Mouse (Mus musculus): ENCODE data around the gene Gm6351.
"Not testable (repeated sequence)": the region's sequence is repeated elsewhere in the genome, so short reads cannot be mapped to it uniquely, and the experiment has no call there.

The Gm6351 gene

DNA sequence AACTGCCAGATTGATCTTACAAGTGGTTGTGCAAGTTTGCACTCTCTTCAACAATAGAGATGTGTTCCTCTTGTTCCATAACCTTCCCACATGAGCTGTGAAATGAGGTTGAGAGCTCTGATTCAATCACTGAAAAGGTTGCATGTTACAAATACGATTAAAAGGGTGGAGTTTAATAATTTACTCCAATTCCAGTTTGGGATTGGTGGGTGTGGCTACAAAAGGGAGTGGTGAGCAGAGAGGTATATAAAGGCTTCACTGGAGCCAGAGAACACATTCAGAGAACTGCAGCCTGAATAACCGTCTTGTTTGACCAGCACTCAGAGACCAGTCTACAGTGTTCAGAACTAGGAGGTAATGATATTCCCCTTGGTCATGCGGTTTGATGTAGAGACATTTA, at the start of gene Gm6351:
Gene Gm6351 (plus strand): TSS at position 301 of the 400 bp plus-strand sequence.
- DNase-seq (ENCODE audit: low spot score): not testable (repeated sequence)

DNA sequence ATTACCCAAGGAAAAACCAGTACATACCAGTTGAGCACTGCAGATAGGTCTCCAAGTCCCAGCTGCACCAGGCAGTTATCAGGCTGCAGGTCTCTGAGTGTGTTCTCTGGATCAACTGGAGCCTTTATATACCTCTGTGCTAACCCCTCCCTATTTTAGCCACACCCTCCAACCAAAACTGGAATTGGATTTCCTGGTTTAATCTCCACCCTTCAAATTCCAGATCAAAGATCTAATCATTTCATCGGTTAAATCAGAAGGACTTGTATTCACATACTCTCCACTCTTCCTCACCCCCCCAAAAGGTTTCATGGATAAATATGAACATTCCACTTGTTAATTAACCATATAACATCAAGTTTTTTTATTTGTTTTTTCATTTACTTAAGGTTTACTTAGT, 5.7 kb upstream of the Gm6351 start, which contains the start of gene BC061212:
Gene BC061212 (minus strand): TSS at position 101 of the 400 bp plus-strand sequence.
- not testable (repeated sequence) for DNase-seq (ENCODE audit: low spot score)
